Mouse (Mus musculus): ENCODE measurements at regions not wholly inside any gene's neighbourhood (a gene's known extent, or its start where the extent isn't known, plus 50 kb on each side); places are given as distances from the start of the nearest gene placed in this dataset.

- 68% methylated on average over 3 of the region's 3 CpGs for WGBS
- no peak for ATAC-seq (ENCODE audit: insufficient number of reproducible peaks, insufficient read depth, low FRiP score, low TSS enrichment)
- Histone ChIP-seq H3K4me1 (no peaks in the 10 kb centered on the region), H3K27ac (no peak overlapping the region), H3K9ac (no peak overlapping the region), H3K36me3 (no peaks in the 10 kb centered on the region), H3K27me3 (no peaks in the 10 kb centered on the region), H3K4me3 (no peak overlapping the region), H3K4me2 (replicated peaks) (no peak overlapping the region), H3K9me3 (no peaks in the 10 kb centered on the region)
Observed at GRCm38 (mm10) chr4:127685021-127685420, 285.7 kb downstream of the CK137956 start.

- 27% methylated on average over 4 of the region's 4 CpGs for WGBS
- Histone ChIP-seq H3K36me3 (no peaks in the 10 kb centered on the region), H3K27me3 (no peaks in the 10 kb centered on the region), H3K4me3 (no peak overlapping the region), H3K9me3 (no peaks in the 10 kb centered on the region), H3K9ac (no peak overlapping the region), H3K27ac (no peak overlapping the region), H3K4me1 (no peaks in the 10 kb centered on the region), H3K4me2 (replicated peaks) (no peak overlapping the region)
- ATAC-seq (ENCODE audit: insufficient number of reproducible peaks, insufficient read depth, low FRiP score, low TSS enrichment), result no peak
Observed at GRCm38 (mm10) chr4:127679391-127679790, 291.4 kb downstream of the CK137956 start.

- Histone ChIP-seq H3K27ac (no peak overlapping the region), H3K27me3 (no peaks in the 10 kb centered on the region), H3K4me3 (no peak overlapping the region), H3K4me2 (replicated peaks) (no peak overlapping the region), H3K9me3 (no peaks in the 10 kb centered on the region), H3K9ac (no peak overlapping the region), H3K4me1 (no peaks in the 10 kb centered on the region), H3K36me3 (no peaks in the 10 kb centered on the region)
- no peak for ATAC-seq (ENCODE audit: insufficient number of reproducible peaks, insufficient read depth, low FRiP score, low TSS enrichment)
- WGBS, result 49% methylated on average over 5 of the region's 5 CpGs
Observed at GRCm38 (mm10) chr4:127678437-127678836, 292.3 kb downstream of the CK137956 start.

- H3K9ac ChIP-seq, result no peak overlapping the region
- WGBS, result 51% methylated on average over 16 of the region's 16 CpGs
- no peaks in the 10 kb centered on the region for H3K36me3 ChIP-seq
- no peak overlapping the region for H3K4me2 ChIP-seq (replicated peaks)
- ATAC-seq (ENCODE audit: insufficient number of reproducible peaks, insufficient read depth, low FRiP score, low TSS enrichment), result no peak
- no peaks in the 10 kb centered on the region for H3K4me1 ChIP-seq
- H3K27me3 ChIP-seq, result no peaks in the 10 kb centered on the region
- H3K9me3 ChIP-seq, result no peaks in the 10 kb centered on the region
- H3K4me3 ChIP-seq, result no peak overlapping the region
- no peak overlapping the region for H3K27ac ChIP-seq
Observed at GRCm38 (mm10) chr4:127675745-127676315, 294.9 kb downstream of the CK137956 start.

GRCm38 (mm10) chr4:127659950-127660349 lies 302.0 kb upstream of the Gjb5 start:
- ATAC-seq (ENCODE audit: insufficient number of reproducible peaks, insufficient read depth, low FRiP score, low TSS enrichment), result no peak
- Histone ChIP-seq H3K9me3 (no peaks in the 10 kb centered on the region), H3K27me3 (no peaks in the 10 kb centered on the region), H3K9ac (no peak overlapping the region), H3K4me1 (no peaks in the 10 kb centered on the region), H3K36me3 (no peaks in the 10 kb centered on the region), H3K27ac (no peak overlapping the region), H3K4me3 (no peak overlapping the region), H3K4me2 (replicated peaks) (no peak overlapping the region)
- 92% methylated on average over 1 of the region's 1 CpGs for WGBS

- Histone ChIP-seq H3K9ac (no peak overlapping the region), H3K36me3 (no peaks in the 10 kb centered on the region), H3K4me3 (no peak overlapping the region), H3K27me3 (no peaks in the 10 kb centered on the region), H3K27ac (no peak overlapping the region), H3K4me2 (replicated peaks) (no peak overlapping the region), H3K9me3 (no peaks in the 10 kb centered on the region), H3K4me1 (no peaks in the 10 kb centered on the region; the same call in 1 of the 2 replicates)
- ATAC-seq (ENCODE audit: insufficient number of reproducible peaks, insufficient read depth, low FRiP score, low TSS enrichment), result no peak
- WGBS, result 39% methylated on average over 5 of the region's 5 CpGs
Observed at GRCm38 (mm10) chr4:127651601-127652000, 293.6 kb upstream of the Gjb5 start.

GRCm38 (mm10) chr4:127648011-127648410 lies 290.0 kb upstream of the Gjb5 start:
- Histone ChIP-seq H3K4me1 (no peaks in the 10 kb centered on the region; the same call in 1 of the 2 replicates), H3K9ac (no peak overlapping the region), H3K4me3 (no peak overlapping the region), H3K27ac (no peak overlapping the region), H3K36me3 (no peaks in the 10 kb centered on the region), H3K9me3 (no peaks in the 10 kb centered on the region), H3K27me3 (no peaks in the 10 kb centered on the region), H3K4me2 (replicated peaks) (no peak overlapping the region)
- no peak for ATAC-seq (ENCODE audit: insufficient number of reproducible peaks, insufficient read depth, low FRiP score, low TSS enrichment)
- WGBS, result 72% methylated on average over 5 of the region's 5 CpGs

GRCm38 (mm10) chr4:127647189-127647588 lies 289.2 kb upstream of the Gjb5 start:
- no peak overlapping the region for H3K4me3 ChIP-seq
- no peaks in the 10 kb centered on the region; the same call in 1 of the 2 replicates for H3K4me1 ChIP-seq
- H3K9me3 ChIP-seq, result no peaks in the 10 kb centered on the region
- H3K9ac ChIP-seq, result no peak overlapping the region
- 66% methylated on average over 8 of the region's 8 CpGs for WGBS
- no peak overlapping the region for H3K4me2 ChIP-seq (replicated peaks)
- no peak for ATAC-seq (ENCODE audit: insufficient number of reproducible peaks, insufficient read depth, low FRiP score, low TSS enrichment)
- no peaks in the 10 kb centered on the region for H3K36me3 ChIP-seq
- no peaks in the 10 kb centered on the region for H3K27me3 ChIP-seq
- H3K27ac ChIP-seq, result no peak overlapping the region

GRCm38 (mm10) chr4:127640251-127641085 lies 282.5 kb upstream of the Gjb5 start:
- H3K27me3 ChIP-seq, result no peaks in the 10 kb centered on the region
- H3K4me2 ChIP-seq (replicated peaks), result 0 out of 2 replicates have a peak overlapping the region, but pooled peaks have one; percentile 5
- H3K36me3 ChIP-seq, result no peaks in the 10 kb centered on the region
- ATAC-seq (ENCODE audit: insufficient number of reproducible peaks, insufficient read depth, low FRiP score, low TSS enrichment), result peak; percentile 37; the same call in 1 of the 2 replicates
- no peak overlapping the region for H3K4me3 ChIP-seq
- peaks cover 17% of the 10 kb centered on the region for H3K4me1 ChIP-seq
- WGBS, result 55% methylated on average over 14 of the region's 14 CpGs
- no peak overlapping the region for H3K9ac ChIP-seq
- peak overlapping the region; percentile 76; the same call in 1 of the 2 replicates for H3K27ac ChIP-seq
- no peaks in the 10 kb centered on the region for H3K9me3 ChIP-seq

GRCm38 (mm10) chr4:127639765-127640164 lies 281.8 kb upstream of the Gjb5 start:
- Histone ChIP-seq H3K9me3 (no peaks in the 10 kb centered on the region), H3K36me3 (no peaks in the 10 kb centered on the region), H3K27me3 (no peaks in the 10 kb centered on the region), H3K4me3 (no peak overlapping the region), H3K4me2 (replicated peaks) (no peak overlapping the region), H3K4me1 (peaks cover 17% of the 10 kb centered on the region), H3K27ac (no peak overlapping the region), H3K9ac (no peak overlapping the region)
- no peak for ATAC-seq (ENCODE audit: insufficient number of reproducible peaks, insufficient read depth, low FRiP score, low TSS enrichment)
- WGBS, result 85% methylated on average over 3 of the region's 3 CpGs

- Histone ChIP-seq H3K36me3 (no peaks in the 10 kb centered on the region), H3K27me3 (no peaks in the 10 kb centered on the region), H3K27ac (no peak overlapping the region), H3K4me1 (peaks cover 17% of the 10 kb centered on the region), H3K4me3 (no peak overlapping the region), H3K4me2 (replicated peaks) (no peak overlapping the region), H3K9me3 (no peaks in the 10 kb centered on the region), H3K9ac (no peak overlapping the region)
- 63% methylated on average over 11 of the region's 11 CpGs for WGBS
- no peak for ATAC-seq (ENCODE audit: insufficient number of reproducible peaks, insufficient read depth, low FRiP score, low TSS enrichment)
Observed at GRCm38 (mm10) chr4:127636934-127637333, 279.0 kb upstream of the Gjb5 start.

- peaks cover 6% of the 10 kb centered on the region for H3K4me1 ChIP-seq
- 62% methylated on average over 8 of the region's 8 CpGs for WGBS
- ATAC-seq (ENCODE audit: insufficient number of reproducible peaks, insufficient read depth, low FRiP score, low TSS enrichment), result no peak
Observed at GRCm38 (mm10) chr4:127635262-127635661, 277.3 kb upstream of the Gjb5 start.

More at GRCm38 (mm10) chr4:127635262-127635661, 277.3 kb upstream of the Gjb5 start:
- H3K9me3 ChIP-seq, result no peaks in the 10 kb centered on the region
- H3K9ac ChIP-seq, result no peak overlapping the region
- H3K27me3 ChIP-seq, result no peaks in the 10 kb centered on the region
- no peak overlapping the region for H3K4me2 ChIP-seq (replicated peaks)
- H3K4me3 ChIP-seq, result no peak overlapping the region
- H3K27ac ChIP-seq, result no peak overlapping the region
- no peaks in the 10 kb centered on the region for H3K36me3 ChIP-seq

Measured in embryonic facial prominence, embryonic 12.5 days (tissue).